Mouse (Mus musculus) spleen, adult 2 months (tissue): ENCODE data around the gene Krt81.

ENCODE experiments used
- CTCF ChIP-seq: fragments of 200-500 bp; IDR thresholded peaks from 2 replicates; pipeline ENCODE4 v1.5.1; 2011; ENCODE audit warnings: mild to moderate bottlenecking, inconsistent platforms; ENCODE audit not compliant: insufficient read depth, insufficient read length, insufficient replicate concordance; ENCODE audit errors: extremely low read depth
- POLR2A ChIP-seq: fragments of 200-500 bp; IDR thresholded peaks from 2 replicates; pipeline ENCODE4 v1.6.1; 2011; ENCODE audit warnings: low read depth, low read length, inconsistent platforms

DNA sequence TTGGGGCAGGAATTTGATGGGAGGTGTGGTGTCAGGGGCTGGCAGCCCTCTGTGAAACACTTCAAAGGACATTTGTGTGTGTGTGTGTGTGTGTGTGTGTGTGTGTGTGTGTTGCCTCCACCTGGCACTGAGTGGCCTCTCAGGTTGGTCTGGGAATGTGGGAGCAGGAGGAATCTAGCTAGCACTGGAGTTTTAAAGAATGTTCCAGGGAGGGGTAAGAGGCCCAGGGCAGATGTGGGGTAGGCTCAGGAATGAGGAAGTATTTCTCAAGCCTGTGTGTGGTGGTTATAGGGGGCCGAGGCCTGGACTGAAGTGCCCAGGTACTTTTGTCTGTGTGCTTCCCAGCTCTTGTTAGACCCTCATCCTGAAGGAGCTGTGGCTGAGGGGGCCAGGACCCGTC lies 52.8 kb downstream of the Krt81 start, which contains the start of gene Krt7:
- no peak for TF ChIP-seq POLR2A
- TF ChIP-seq CTCF = no peak
